Mouse (Mus musculus): ENCODE data around the gene Snapc4.

DNA sequence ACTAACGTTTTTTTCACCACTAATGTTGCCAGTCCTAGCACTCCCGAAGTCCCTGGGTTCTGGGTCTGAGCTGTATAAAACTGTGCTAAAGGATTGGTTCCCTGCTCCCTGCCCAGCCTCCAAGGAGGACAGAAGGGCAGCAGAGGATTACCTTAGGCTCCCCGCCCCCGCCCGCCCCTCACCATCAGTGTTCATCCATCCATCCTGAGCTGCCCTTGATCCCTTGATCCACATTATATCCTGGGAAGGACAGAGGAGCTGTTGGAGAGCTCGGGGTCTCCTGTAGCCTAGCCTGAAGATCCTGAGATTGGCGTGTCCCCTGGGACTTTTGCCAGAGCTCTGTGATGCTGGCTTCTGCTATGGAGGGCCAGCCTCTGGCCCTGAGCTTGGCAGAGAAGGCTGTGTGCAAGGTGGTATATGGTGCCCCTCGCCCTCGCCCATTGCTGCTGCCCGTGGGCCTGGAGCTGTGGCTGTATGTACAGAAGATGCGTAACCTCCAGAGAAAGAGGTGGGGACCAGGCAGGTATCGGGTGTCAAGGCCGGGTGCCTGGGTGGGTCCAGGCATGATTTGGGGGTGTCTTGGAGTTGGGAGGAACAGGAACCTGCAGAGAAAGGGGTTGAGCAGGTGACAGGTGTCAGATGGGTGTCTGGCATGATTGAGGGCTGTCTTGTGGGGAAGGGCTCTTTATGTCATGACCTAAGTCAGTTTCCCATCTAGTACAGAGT lies 60.8 kb downstream of the Snapc4 start:
- TF ChIP-seq CTCF (IDR thresholded peaks at IDR 0.05; ENCODE audit: low read depth) (no peak), EP300 (optimal IDR thresholded peaks at IDR 0.05) (no peak)
